Mouse (Mus musculus) fat pad, adult 2 months (tissue): Measurements from ENCODE around the gene Bmp6.

Source experiments
- DNase-seq: peaks from one replicate; pipeline ENCODE4 v3.0.0-alpha.2; 2011; ENCODE audit warnings: low read depth, low spot score; ENCODE audit errors: extremely low read depth

Bmp6 gene

DNA sequence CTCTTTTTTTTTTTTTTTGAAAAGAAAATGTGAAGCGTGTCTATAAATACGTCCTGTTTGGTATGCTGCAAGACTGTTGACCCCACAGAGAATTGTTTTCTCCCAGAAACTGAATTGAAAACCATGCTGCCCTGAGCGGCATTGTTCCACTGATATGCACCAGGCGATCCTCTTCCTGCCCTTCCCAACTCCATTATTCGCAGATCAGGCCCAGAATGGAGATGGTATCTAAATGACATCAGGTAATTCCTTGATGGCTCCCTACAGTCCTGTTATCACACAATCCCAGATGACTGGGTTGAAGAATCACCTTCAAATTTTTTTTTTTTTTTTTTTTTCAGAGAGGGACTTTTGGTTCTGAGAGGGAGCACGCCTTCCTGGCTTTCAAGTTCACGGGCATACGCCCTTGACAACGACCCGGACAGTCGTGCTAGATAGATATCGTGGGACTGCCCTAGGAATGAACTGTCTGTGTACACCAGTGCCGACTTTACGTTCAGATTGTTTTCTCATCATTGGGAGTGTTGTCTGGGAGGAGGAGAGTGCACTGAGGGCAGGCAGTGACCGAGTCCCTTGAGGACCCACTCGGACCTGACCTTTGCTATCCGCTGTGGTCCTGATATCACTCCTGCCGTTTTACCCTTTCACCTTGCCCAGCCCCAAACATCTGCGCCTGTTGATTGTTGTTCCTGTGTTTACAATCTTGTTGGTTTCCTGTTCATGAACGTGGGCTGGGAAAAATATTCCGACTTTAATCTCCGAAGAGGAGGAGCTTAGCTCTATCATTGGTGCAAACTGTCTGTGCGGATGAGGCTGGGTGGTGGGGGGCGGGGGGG lies 8.7 kb downstream of the Bmp6 start:
- DNase-seq = no peak

DNA sequence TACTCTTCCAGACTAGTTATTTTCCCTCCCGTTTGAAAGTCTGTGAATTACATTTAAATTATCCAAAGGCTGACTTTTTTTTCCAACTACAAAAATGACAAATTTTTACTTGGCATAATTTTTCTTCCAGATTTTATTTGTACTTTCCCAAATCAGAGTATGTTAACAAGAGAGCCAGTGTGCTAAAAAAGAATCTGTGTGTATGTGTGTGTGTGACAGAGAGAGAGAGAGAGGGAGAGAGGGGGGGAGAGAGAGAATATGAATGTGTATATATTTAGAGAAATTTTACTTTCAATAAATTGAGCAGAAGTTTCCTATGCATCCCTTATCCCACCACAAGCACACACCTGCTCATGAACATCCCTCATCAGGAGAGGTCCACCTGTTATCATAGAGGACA lies 9.4 kb downstream of the Bmp6 start:
- no peak for DNase-seq

DNA sequence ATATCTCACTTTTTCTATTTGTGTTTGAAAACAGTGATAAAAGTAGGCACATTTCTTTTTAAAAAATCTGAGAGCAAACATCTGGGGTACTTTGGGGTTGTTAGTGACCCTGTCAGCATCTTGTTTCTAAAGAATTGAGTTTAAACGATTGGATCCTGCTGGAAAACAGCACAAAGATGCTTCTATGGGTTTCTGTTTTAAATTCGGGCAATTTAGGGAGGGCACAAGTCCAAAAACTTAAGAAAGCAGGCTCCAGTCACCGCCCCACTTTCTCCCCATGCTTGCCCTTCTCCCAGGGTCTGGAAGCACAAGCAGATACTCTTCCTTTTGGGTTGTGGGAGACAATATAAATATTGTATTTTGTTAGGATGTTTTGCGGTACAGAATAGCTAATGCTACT lies 14.1 kb downstream of the Bmp6 start:
- DNase-seq = no peak

DNA sequence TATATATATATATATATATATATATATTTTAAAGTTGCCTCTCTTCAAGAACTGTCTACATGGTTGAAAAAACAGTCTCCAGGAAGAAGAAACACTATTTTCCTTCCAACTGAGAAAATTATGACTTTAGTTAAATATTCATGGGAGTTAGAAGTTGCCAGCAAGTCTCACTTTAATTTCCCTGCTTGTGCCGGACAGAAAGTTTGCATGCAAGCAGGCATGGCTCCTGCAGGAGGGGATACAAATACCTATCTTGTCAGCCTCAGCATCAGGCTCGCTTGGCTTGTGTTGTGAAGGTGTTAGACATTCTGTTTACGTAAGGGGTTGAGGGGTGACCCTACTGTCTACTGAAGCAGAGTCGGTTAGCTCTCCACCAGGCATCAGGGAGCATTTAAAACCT lies 17.8 kb downstream of the Bmp6 start:
- DNase-seq = no peak

DNA sequence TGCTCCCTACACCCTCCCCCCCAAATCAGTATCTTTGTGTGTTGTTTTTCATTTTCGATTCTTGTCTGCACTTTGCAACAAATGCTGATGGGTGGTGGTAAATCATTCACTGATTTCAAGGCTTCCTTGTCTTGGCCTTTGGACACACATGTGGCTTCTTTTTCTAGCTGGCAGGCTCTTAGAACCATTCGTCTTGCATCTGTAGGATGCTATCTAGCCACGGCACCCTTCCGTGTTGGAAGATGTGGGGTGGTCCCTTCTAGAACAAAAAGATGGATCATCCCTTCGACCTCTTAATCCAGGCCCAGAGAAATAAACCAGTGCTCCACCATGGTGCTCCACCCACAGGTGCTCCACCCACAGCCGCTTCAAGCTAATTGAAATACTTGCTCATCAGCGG lies 19.0 kb downstream of the Bmp6 start:
- no peak for DNase-seq

DNA sequence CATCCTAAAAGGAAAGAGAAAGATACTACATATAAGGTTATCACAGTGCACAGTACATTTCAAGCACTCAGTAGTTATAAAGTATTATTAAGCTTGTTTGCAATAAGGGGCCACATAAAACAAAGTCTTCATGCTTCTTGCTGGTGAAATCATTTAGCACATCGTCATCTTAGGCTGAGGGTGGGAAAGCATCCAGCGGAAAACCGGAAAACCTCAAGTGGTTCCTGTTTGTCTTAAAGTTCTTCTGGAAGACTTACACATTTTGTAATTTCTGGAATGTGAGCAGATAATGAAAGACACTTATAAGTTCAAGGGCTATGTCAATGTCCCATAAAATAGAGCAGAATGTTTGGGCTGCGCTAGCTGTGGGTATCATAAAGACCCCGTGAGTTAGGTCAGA lies 24.7 kb downstream of the Bmp6 start:
- DNase-seq = no peak

- no peak for DNase-seq
Measured at GRCm38 (mm10) chr13:38376071-38376470, 31.2 kb downstream of the Bmp6 start.

- DNase-seq = no peak
Measured at GRCm38 (mm10) chr13:38377355-38377754, 32.4 kb downstream of the Bmp6 start.

GRCm38 (mm10) chr13:38379806-38380205 lies 34.9 kb downstream of the Bmp6 start:
- no peak for DNase-seq

GRCm38 (mm10) chr13:38386035-38386559 lies 41.2 kb downstream of the Bmp6 start:
- no peak for DNase-seq

GRCm38 (mm10) chr13:38387453-38388040 lies 42.6 kb downstream of the Bmp6 start:
- no peak for DNase-seq

DNA sequence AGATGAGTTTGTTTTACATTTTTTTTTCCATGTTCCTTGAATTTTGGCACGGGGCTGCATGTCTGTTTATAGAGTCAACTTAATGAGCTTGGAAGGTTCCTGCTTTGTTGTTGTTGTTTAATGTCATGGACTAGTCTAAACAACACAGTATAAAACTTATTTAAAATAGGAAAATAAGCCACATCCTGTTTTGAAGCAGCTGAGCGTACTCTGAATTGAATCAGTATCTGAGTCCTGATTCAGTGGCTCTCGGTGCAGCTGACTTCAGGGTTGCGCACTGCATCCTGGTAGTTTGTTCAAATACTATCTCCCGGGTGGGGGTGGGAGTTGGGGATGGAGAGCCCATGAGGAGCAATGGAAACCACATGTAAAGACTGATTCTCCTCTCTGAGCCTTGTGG lies 48.5 kb downstream of the Bmp6 start:
- DNase-seq = no peak

DNA sequence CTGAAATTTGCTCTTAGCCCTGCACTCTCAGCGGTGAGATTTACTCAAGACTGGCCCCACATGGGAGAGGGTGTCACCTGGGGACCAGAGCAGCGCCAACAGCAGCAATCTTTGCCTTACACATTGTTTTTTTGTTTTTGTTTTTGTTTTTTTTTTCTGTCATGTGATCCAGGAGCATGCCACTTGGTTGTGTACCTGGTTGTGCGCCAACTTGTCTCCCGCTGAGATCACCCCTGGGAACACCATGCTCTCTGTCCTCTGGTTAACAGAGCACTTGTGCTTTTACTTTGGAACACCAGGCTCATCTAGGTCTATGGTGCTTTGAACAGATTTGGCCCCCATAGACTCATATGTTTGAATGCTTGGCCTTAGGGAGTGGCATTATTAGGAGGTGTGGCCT lies 50.1 kb downstream of the Bmp6 start:
- no peak for DNase-seq

- no peak for DNase-seq
Measured at GRCm38 (mm10) chr13:38397007-38397545, 52.2 kb downstream of the Bmp6 start.

DNA sequence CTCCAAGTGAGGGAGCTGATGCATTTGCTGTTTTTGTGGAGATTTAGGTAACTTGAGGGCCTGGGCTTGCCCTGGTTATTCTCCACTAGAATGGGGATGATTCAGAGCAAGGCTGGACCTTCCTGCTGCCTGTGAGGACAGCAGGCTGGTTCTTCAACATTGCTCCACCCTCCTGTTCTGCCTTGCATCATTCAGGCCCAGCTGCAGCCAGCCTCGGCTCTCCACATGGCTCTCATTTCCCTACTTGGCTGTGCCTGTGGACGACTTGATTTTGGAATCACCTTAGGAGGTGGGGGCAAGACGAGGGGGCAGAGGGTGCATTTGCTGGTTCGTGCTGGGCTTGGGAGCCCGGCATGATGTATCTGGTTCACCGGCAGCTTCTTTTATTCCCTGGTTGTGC lies 53.8 kb downstream of the Bmp6 start:
- DNase-seq = no peak

GRCm38 (mm10) chr13:38400662-38401061 lies 55.8 kb downstream of the Bmp6 start:
- DNase-seq = no peak

GRCm38 (mm10) chr13:38407611-38408315 lies 62.9 kb downstream of the Bmp6 start:
- no peak for DNase-seq

DNA sequence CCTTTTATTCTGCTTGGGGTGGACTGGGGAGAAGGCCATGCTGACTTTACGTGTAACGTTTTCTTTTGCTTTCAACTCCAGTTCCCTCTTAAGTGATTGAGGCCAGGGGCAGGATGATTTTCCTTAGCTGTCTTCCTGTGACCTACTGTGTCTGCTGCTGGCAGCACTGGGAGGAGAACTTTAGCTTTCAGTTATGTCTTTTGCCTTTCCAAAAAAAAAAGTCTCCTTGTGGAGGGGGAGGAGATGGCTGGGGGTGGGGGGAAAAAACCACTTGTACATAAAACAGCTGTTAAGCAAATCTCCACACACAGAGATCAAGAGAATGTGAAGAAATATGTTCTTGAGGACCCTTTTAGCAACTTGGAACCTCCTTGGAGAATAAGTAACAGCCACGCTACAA lies 63.7 kb downstream of the Bmp6 start:
- DNase-seq = no peak

DNA sequence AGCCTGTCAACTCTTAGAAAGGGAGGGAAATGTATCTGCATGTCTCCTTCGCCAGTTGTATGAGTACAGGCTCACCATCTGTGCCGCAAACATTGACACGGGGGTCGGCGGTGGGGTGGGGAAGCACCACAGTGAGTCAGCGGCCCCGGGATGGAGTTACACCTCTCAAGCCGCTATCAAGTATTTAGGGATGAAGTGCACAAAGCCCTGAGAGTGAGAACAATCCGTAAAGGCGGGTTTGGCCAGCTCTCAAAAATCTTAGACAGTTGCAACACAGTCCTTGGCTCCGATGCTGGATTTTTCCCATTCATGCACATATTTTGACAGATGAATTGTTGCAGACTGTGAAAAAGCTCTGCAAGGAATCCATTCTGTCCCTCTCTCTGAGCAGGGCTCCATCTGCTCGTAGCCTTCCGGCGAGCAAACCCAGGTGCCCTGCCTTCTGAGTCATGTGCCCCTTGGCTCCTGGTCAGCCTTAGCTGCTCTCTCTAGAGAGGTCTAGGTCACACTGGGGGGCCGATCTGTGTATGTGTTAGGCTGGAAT lies 65.5 kb downstream of the Bmp6 start:
- DNase-seq = peak; percentile 25

DNA sequence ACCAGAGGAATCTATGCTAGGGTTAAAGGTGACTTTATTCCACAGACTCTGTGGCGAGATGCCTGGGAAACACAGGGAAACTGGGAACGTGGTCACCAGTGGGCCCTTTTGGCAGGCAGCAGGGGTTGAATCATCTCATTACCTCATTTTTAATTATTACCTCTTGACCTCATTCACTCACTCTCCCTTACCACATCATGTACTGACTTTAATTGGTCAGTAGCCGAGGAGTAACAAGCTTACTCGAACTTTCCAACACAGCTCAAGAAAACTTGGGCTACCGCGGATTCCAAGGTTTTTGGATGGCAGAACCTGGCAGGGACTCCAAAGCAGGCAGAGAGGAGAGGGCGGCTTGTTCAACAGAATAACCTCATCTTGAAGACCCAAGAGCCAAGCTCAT lies 74.9 kb downstream of the Bmp6 start:
- DNase-seq = no peak

DNA sequence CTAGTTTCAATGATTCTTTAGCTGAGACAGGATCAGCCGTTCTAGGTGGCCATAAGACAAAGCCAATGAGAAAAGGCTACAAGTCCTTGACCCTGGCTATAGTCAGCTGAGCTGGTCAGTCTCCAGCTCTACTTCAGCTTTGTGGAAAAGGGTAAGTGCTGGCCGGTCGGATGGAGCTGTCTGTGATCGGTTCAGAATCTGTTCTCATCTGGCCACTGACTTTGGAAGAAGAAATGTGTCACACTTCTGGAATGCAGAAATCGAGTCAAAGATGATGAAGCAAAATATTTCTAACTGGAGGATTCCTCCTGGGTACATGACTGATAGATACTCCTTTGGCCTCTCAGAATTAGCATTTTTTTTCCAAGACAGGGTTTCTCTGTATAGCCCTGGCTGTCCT lies 77.6 kb downstream of the Bmp6 start:
- DNase-seq = no peak
